Comparison of ENCODE assay signal across 9 mouse cellular contexts in genomic region chr15:79251781-79252491, GRCm38 (mm10). TPM values are rescaled to one million over a fixed set of nuclear protein-coding genes. Genes with fewer than 3 reads are reported as not detected.
A peak's percentile ranks its signal among the peaks of the same experiment; 100 is the strongest.
DNase-seq lines count a peak whose midpoint lies in the region; ATAC-seq and TF ChIP-seq lines count a peak whose summit lies in the region.
"Had no signal": no experiment of that assay in that cellular context is flagged by ENCODE, and none has a peak within 500 bp of the region (broad histone marks: within the 10 kb centered on the region; RNA-seq: fewer than 3 reads in every experiment).

No protein-coding gene starts in this region.

- DNase-seq in heart, adult 2 months = peak in 1 of 2 experiments; percentile 37
- no peak for DNase-seq in heart, adult 8-10 months (ENCODE audit: low spot score)
- peak; percentile 23 for DNase-seq in thymus, postnatal 14 days
- DNase-seq in thymus, postnatal 36 days = no peak
- DNase-seq in liver, postnatal 0 days = no peak
- no peak for DNase-seq in B cell, adult 2 months
- DNase-seq in ovary, adult 18-20 months (ENCODE audit: low spot score) = no peak

- no peak overlapping the region for H3K27ac ChIP-seq in heart, adult 2 months
- H3K27ac ChIP-seq in hindbrain, embryonic 12.5 days = no peak overlapping the region
- H3K27ac ChIP-seq in liver, postnatal 0 days (ENCODE audit: low read depth) = no peak overlapping the region

- intact Hi-C loops in heart, adult 2 months (cut with DNase I) = no loop called here

- ATAC-seq in hindbrain, embryonic 12.5 days (ENCODE audit: low FRiP score) = peak; percentile 54
- peak; percentile 21; the same call in 1 of the 2 replicates for ATAC-seq in liver, postnatal 0 days

- TF ChIP-seq POLR2A in heart, adult 2 months (IDR thresholded peaks at IDR 0.05; ENCODE audit: insufficient read depth, low read depth, low read length) = no peak

- no peaks in the 10 kb centered on the region for H3K27me3 ChIP-seq in heart, adult 2 months (ENCODE audit: control insufficient read depth, insufficient read depth, low read length)
- H3K27me3 ChIP-seq in hindbrain, embryonic 12.5 days = peaks cover 55% of the 10 kb centered on the region
- H3K27me3 ChIP-seq in liver, postnatal 0 days (ENCODE audit: insufficient read depth, low read length) = peaks cover 30% of the 10 kb centered on the region

- peak overlapping the region; percentile 72 for H3K4me2 ChIP-seq in hindbrain, embryonic 12.5 days (replicated peaks)
- H3K4me2 ChIP-seq in liver, postnatal 0 days (ENCODE audit: low read depth, low read length) = peak overlapping the region; percentile 58

- no peaks in the 10 kb centered on the region for H3K36me3 ChIP-seq in heart, adult 2 months (ENCODE audit: control insufficient read depth, insufficient read depth, low read length)
- peaks cover 24% of the 10 kb centered on the region for H3K36me3 ChIP-seq in hindbrain, embryonic 12.5 days
- H3K36me3 ChIP-seq in liver, postnatal 0 days (replicated peaks; ENCODE audit: insufficient read depth, low read length) = peaks cover 7% of the 10 kb centered on the region

- H3K79me2 ChIP-seq in heart, adult 2 months (replicated peaks; ENCODE audit: control insufficient read depth, insufficient read depth, low read length) = no peaks in the 10 kb centered on the region

- 3% methylated on average over 61 of the region's 61 CpGs for WGBS in heart, adult 2 months
- WGBS in hindbrain, embryonic 12.5 days = 2% methylated on average over 60 of the region's 61 CpGs
- WGBS in liver, postnatal 0 days (ENCODE audit: insufficient replicate concordance) = 3% methylated on average over 60 of the region's 61 CpGs

- peak overlapping the region; percentile 35 for H3K4me3 ChIP-seq in heart, adult 2 months
- peak overlapping the region; percentile 37 for H3K4me3 ChIP-seq in hindbrain, embryonic 12.5 days
- peak overlapping the region; percentile 7; the same call in 1 of the 2 replicates for H3K4me3 ChIP-seq in liver, postnatal 0 days (ENCODE audit: low read depth, low read length)

- 0 out of 2 replicates have a peak, but pooled peaks have one; percentile 7 for TF ChIP-seq EP300 in heart, adult 2 months (IDR thresholded peaks at IDR 0.05; ENCODE audit: insufficient read depth, low read depth, low read length)
- no peak for TF ChIP-seq EP300 in liver, postnatal 0 days (IDR thresholded peaks at IDR 0.05; ENCODE audit: low read depth)

- no peaks in the 10 kb centered on the region for H3K4me1 ChIP-seq in heart, adult 2 months (ENCODE audit: control insufficient read depth, insufficient read depth, low read length)
- peaks cover 11% of the 10 kb centered on the region for H3K4me1 ChIP-seq in hindbrain, embryonic 12.5 days
- peaks cover 14% of the 10 kb centered on the region for H3K4me1 ChIP-seq in liver, postnatal 0 days (ENCODE audit: insufficient read depth)

- H3K9ac ChIP-seq in heart, adult 2 months (ENCODE audit: low read depth, low read length) = peak overlapping the region; percentile 64
- H3K9ac ChIP-seq in hindbrain, embryonic 12.5 days = peak overlapping the region; percentile 51
- H3K9ac ChIP-seq in liver, postnatal 0 days (replicated peaks) = peak overlapping the region; percentile 16; the same call in 1 of the 2 replicates

- H3K9me3 ChIP-seq in hindbrain, embryonic 12.5 days (replicated peaks) = no peaks in the 10 kb centered on the region
- no peaks in the 10 kb centered on the region for H3K9me3 ChIP-seq in liver, postnatal 0 days (ENCODE audit: low read length)

- TF ChIP-seq CTCF in heart, adult 2 months (IDR thresholded peaks at IDR 0.05) = peak; percentile 44
- no peak for TF ChIP-seq CTCF in liver, postnatal 0 days (IDR thresholded peaks at IDR 0.05; ENCODE audit: low read depth)

RNA-seq across cellular contexts. Expression of gene Slc16a8, which starts 2.6 kb away (rescaled TPM):
- total RNA-seq in heart, adult 2 months (2021) = under 1 TPM; 0.16 to 0.39 TPM
- polyA plus RNA-seq in heart, adult 2 months (2012; rRNA removed) = 0.12 and 0.57 TPM in 2 replicates
- under 1 TPM; 0.46 to 0.78 (median 0.59) TPM for total RNA-seq in heart, adult 8-10 months (2022)
- 0.36 and 0.66 TPM in 2 replicates for polyA plus RNA-seq in hindbrain, embryonic 12.5 days (2016; fragmentation: Nextera tagmentation; extraction: Ambion mirVana)
- not detected in 2 replicates for polyA plus RNA-seq in liver, postnatal 0 days (2015; fragmentation: Nextera tagmentation; extraction: Ambion mirVana)
- polyA plus RNA-seq: frontal cortex, adult 2 months had no signal

RNA-seq across cellular contexts. Expression of gene Gm49486, which starts 22.7 kb away (rescaled TPM):
- 1 to 10 TPM in 1 of 2 experiments, under 1 TPM in 1; 0.61 to 1.4 TPM for total RNA-seq in heart, adult 2 months (2021)
- polyA plus RNA-seq in heart, adult 2 months (2012; rRNA removed) = 0.39 and 0.59 TPM in 2 replicates
- total RNA-seq in heart, adult 8-10 months (2022) = 1 to 10 TPM in 3 of 4 experiments, under 1 TPM in 1; 0.63 to 1.5 (median 1.1) TPM
- 1.0 TPM in 2 replicates for polyA plus RNA-seq in hindbrain, embryonic 12.5 days (2016; fragmentation: Nextera tagmentation; extraction: Ambion mirVana)
- polyA plus RNA-seq in liver, postnatal 0 days (2015; fragmentation: Nextera tagmentation; extraction: Ambion mirVana) = 0.08 TPM in 2 replicates

RNA-seq across cellular contexts. Expression of gene Pick1, which starts 23.0 kb away (rescaled TPM):
- total RNA-seq in heart, adult 2 months (2021) = 10 to 100 TPM; 21.3 to 24.0 TPM
- polyA plus RNA-seq in heart, adult 2 months (2012; rRNA removed) = 27.7 and 35.5 TPM in 2 replicates
- total RNA-seq in heart, adult 8-10 months (2022) = 10 to 100 TPM; 23.5 to 29.8 (median 27.3) TPM
- 67.1 and 72.6 TPM in 2 replicates for polyA plus RNA-seq in hindbrain, embryonic 12.5 days (2016; fragmentation: Nextera tagmentation; extraction: Ambion mirVana)
- polyA plus RNA-seq in liver, postnatal 0 days (2015; fragmentation: Nextera tagmentation; extraction: Ambion mirVana) = 11.5 and 12.2 TPM in 2 replicates

RNA-seq across cellular contexts. Expression of gene Baiap2l2, which starts 33.4 kb away (rescaled TPM):
- under 1 TPM; 0.78 to 0.84 TPM for total RNA-seq in heart, adult 2 months (2021)
- 0.70 and 2.9 TPM in 2 replicates for polyA plus RNA-seq in heart, adult 2 months (2012; rRNA removed)
- 1 to 10 TPM in 1 of 4 experiments, under 1 TPM in 1, not detected in 2; 0.54 to 1.3 TPM for total RNA-seq in heart, adult 8-10 months (2022)
- 0.92 and 4.1 TPM in 2 replicates for polyA plus RNA-seq in hindbrain, embryonic 12.5 days (2016; fragmentation: Nextera tagmentation; extraction: Ambion mirVana)
- polyA plus RNA-seq in liver, postnatal 0 days (2015; fragmentation: Nextera tagmentation; extraction: Ambion mirVana) = 1.2 and 2.1 TPM in 2 replicates
